Mouse (Mus musculus): Measurements from ENCODE around the gene Suclg1.

The Suclg1 gene

DNA sequence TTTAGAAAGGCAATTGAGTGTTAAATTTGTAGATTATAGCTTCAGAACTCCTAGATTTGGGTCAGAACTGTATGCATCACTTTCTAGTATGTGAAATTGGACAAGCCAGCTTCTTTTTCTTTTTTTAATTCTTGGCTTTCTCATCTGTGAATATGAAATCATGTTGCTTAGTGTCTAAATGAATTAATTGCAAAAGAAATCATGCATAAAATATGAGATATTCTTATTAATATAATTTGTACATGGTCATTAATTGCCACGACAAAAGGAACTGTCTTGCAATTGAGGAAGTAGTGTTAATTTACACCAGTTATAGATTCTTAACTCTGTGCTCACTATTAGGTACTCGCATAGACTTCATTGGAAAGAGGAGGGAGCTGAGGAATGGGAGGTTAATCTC lies 74.1 kb downstream of the Suclg1 start:
- DNase-seq (ENCODE audit: low spot score in 2 of 2) = no peak

Measured in right cerebral cortex, adult 2 months (tissue).